Mouse (Mus musculus): ENCODE measurements around the gene Crygb.

- TF ChIP-seq CTCF (IDR thresholded peaks at IDR 0.05; ENCODE audit: low read depth) (no peak), EP300 (IDR thresholded peaks at IDR 0.05; ENCODE audit: low read depth) (no peak)
Measured at GRCm38 (mm10) chr1:65051696-65052095, 30.4 kb downstream of the Crygb start.

Measured in liver, embryonic 14.5 days (tissue).